Mouse (Mus musculus): ENCODE measurements around the gene Gm10643.

The Gm10643 gene

GRCm38 (mm10) chr8:84065037-84065436 lies at the start of gene Gm10643:
Gm10643 (minus strand) TSS chr8:84065137.
- no peak for DNase-seq (ENCODE audit: low spot score in 2 of 2)

GRCm38 (mm10) chr8:84106216-84107040 lies 41.5 kb upstream of the Gm10643 start:
- no peak for DNase-seq (ENCODE audit: low spot score in 2 of 2)

- DNase-seq (ENCODE audit: low spot score in 2 of 2) = no peak
These were observed 40.7 kb upstream of the Gm10643 start for GRCm38 (mm10) chr8:84105676-84106075.

- peak; percentile 96 to 97 for DNase-seq (ENCODE audit: low spot score in 2 of 2)
These were observed 40.0 kb upstream of the Gm10643 start, which contains the start of gene Dcaf15 for GRCm38 (mm10) chr8:84104697-84105609. Dcaf15 (minus strand) TSS chr8:84104768.

- peak; percentile 43 to 60 for DNase-seq (ENCODE audit: low spot score in 2 of 2)
These were observed 39.3 kb upstream of the Gm10643 start for GRCm38 (mm10) chr8:84104221-84104620.

GRCm38 (mm10) chr8:84103601-84104000 lies 38.7 kb upstream of the Gm10643 start:
- DNase-seq (ENCODE audit: low spot score in 2 of 2) = no peak

GRCm38 (mm10) chr8:84101476-84102270 lies 36.7 kb upstream of the Gm10643 start:
- no peak for DNase-seq (ENCODE audit: low spot score in 2 of 2)

GRCm38 (mm10) chr8:84098376-84098775 lies 33.4 kb upstream of the Gm10643 start:
- no peak for DNase-seq (ENCODE audit: low spot score in 2 of 2)

- DNase-seq (ENCODE audit: low spot score in 2 of 2) = no peak
These were observed 31.1 kb upstream of the Gm10643 start for GRCm38 (mm10) chr8:84096061-84096460.

- no peak for DNase-seq (ENCODE audit: low spot score in 2 of 2)
These were observed 25.6 kb upstream of the Gm10643 start for GRCm38 (mm10) chr8:84090585-84090984.

GRCm38 (mm10) chr8:84089277-84089676 lies 24.3 kb upstream of the Gm10643 start:
- no peak for DNase-seq (ENCODE audit: low spot score in 2 of 2)

GRCm38 (mm10) chr8:84087821-84088220 lies 22.9 kb upstream of the Gm10643 start:
- no peak for DNase-seq (ENCODE audit: low spot score in 2 of 2)

- no peak for DNase-seq (ENCODE audit: low spot score in 2 of 2)
These were observed 22.2 kb upstream of the Gm10643 start for GRCm38 (mm10) chr8:84087156-84087555.

GRCm38 (mm10) chr8:84084341-84085115 lies 19.6 kb upstream of the Gm10643 start:
- DNase-seq (ENCODE audit: low spot score in 2 of 2) = no peak

- no peak for DNase-seq (ENCODE audit: low spot score in 2 of 2)
These were observed 18.9 kb upstream of the Gm10643 start for GRCm38 (mm10) chr8:84083829-84084241.

- DNase-seq (ENCODE audit: low spot score in 2 of 2) = no peak
These were observed 14.3 kb upstream of the Gm10643 start for GRCm38 (mm10) chr8:84079206-84079605.

GRCm38 (mm10) chr8:84076849-84077248 lies 11.9 kb upstream of the Gm10643 start:
- no peak for DNase-seq (ENCODE audit: low spot score in 2 of 2)

- no peak for DNase-seq (ENCODE audit: low spot score in 2 of 2)
These were observed 11.5 kb upstream of the Gm10643 start for GRCm38 (mm10) chr8:84076412-84076811.

- no peak for DNase-seq (ENCODE audit: low spot score in 2 of 2)
These were observed 8.5 kb upstream of the Gm10643 start for GRCm38 (mm10) chr8:84073230-84073976.

GRCm38 (mm10) chr8:84072321-84072720 lies 7.4 kb upstream of the Gm10643 start:
- DNase-seq (ENCODE audit: low spot score in 2 of 2) = no peak
